Mouse (Mus musculus): ENCODE data around the gene Nop16.

- TF ChIP-seq POLR2A (IDR thresholded peaks at IDR 0.05; ENCODE audit: borderline replicate concordance, low read depth, low read length) = no peak
- no peak for TF ChIP-seq CTCF (IDR thresholded peaks at IDR 0.05; ENCODE audit: low read depth, low read length)
Measured at GRCm38 (mm10) chr13:54632731-54633277, 42.9 kb upstream of the Nop16 start.
